Mouse (Mus musculus) fibroblast of lung, adult 2 months (primary cell): ENCODE data around the gene Zcchc17.

ENCODE experiments used
- DNase-seq: peaks from one replicate; pipeline ENCODE4 v3.0.0-alpha.2; 2011; ENCODE audit warnings: low read depth

Zcchc17 gene

DNA sequence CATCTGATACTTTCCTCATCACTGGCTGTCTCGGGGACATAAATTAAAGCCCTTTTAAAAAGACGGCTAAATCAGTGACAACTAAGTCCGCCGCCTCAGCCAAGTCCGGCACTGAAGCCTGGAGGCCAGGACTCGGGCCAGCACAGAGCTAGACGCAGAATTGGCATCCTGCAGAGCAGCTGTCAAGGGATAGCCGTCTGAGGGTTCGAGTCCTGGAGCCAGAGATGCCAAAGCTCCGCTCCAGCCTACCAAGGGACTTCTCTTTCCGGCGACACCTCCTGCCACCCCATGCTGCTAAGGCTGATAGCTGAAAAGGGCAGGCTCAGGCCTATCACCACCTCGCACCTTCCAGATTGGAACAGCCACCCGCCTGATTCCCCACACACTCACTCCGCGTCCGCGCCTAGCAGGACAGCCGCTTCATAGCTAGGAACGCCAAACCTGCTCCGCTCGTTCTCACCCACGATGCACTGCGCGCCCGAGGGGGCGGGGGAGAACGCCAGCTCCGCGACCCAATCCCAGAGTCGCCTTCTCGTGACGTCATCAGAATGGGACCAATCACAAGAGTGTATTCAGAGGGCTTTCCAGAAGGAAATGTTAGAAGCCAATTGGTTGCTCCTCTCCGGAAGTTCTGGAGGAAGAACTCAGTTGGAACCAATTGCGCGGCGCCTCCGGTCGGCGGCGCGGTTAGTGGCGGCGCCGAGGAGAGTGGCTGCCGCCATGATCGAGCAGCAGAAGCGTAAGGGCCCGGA is at the start of gene Zcchc17, which contains the start of gene Snrnp40:
Zcchc17 (minus strand) TSS at position 458 of the 752 bp plus-strand sequence.
Snrnp40 (plus strand) TSS at position 647 of the 752 bp plus-strand sequence.
- DNase-seq = peak; percentile 97

GRCm38 (mm10) chr4:130391265-130391664 is 31.5 kb upstream of the Zcchc17 start:
- no peak for DNase-seq

GRCm38 (mm10) chr4:130389927-130390326 is 30.2 kb upstream of the Zcchc17 start:
- DNase-seq = no peak

- DNase-seq = peak; percentile 61
Observed at GRCm38 (mm10) chr4:130389496-130389895, 29.8 kb upstream of the Zcchc17 start.

DNA sequence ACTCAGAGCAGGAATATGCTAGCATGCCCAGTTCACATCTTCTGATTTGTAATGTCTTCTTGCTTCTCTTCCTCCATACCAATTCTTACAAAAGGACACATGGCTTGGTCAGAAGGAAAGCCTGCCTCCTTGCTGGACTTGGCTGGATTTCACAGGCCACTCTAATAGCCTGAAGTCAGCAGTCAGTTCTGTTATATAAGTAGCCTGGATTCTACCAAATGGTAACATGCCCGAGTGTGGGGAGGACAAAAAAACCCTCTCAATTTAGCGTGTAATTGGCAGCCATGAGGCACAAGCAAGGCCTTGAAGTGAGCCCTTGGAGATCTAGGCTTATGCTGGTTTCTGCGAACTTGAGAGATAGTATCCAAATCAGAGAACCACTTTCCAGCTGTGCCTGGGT is 27.5 kb upstream of the Zcchc17 start:
- DNase-seq = no peak

DNA sequence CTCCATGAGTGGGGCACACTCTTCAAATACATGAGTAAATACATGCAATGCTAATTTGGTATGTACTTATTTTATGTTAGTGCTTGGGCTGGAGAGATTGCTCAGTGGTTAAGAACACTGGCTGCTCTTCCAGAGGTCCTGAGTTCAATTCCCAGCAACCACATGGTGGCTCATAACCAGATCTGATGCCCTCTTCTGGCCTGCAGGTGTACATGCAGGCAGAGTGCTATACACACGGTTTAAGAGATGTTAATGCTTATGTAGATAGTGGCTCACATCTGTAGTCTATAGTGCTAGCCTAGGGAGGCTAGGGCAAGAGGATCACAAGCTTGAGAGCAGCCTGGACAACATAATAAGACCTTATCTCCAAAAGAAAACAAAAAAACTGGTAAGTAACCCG is 20.7 kb upstream of the Zcchc17 start:
- DNase-seq = no peak

- DNase-seq = no peak
Observed at GRCm38 (mm10) chr4:130379181-130379580, 19.4 kb upstream of the Zcchc17 start.

DNA sequence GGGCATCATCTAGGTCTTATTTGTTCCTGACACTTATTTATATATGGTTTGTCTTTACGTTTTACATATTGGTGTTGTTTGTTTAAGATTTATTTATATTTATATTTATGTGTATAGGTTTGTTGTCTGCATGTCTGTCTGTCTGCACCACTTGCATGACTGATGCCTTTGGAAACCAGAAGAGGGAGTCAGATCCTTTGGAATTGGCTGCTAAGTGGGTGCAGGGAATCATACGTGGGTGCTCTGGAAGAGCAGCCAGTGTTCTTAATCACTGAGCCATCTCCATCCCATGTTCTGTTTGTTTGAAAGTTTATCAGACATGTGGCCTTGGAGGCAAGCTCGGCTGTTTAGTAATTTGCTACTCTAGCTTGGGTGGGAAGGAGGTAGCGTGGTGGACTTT is 17.8 kb upstream of the Zcchc17 start:
- DNase-seq = no peak

DNA sequence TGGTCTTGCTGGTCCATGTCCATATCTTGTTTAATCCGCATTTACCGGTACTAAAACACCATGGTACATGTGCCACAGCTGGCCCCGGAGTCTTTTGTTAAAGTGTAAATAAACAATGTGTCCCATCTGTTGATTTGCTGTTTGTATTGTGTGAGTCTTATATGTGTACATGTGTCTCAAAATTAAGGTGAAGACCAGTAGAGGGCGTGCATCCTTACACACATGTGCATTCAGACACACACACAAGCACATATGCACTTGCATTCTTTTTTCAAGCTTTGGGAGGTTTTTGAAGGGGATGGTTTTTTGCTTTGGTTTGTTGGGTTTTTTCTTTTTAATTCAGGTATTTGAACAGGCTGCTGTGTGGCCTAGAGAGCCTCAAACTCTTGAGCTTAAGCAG is 16.9 kb upstream of the Zcchc17 start:
- no peak for DNase-seq

GRCm38 (mm10) chr4:130360238-130360590 is 471 bp upstream of the Zcchc17 start:
- DNase-seq = no peak

- DNase-seq = no peak
Observed at GRCm38 (mm10) chr4:130357946-130358345, 1.8 kb downstream of the Zcchc17 start.

- DNase-seq = no peak
Observed at GRCm38 (mm10) chr4:130352588-130352987, 7.2 kb downstream of the Zcchc17 start.

DNA sequence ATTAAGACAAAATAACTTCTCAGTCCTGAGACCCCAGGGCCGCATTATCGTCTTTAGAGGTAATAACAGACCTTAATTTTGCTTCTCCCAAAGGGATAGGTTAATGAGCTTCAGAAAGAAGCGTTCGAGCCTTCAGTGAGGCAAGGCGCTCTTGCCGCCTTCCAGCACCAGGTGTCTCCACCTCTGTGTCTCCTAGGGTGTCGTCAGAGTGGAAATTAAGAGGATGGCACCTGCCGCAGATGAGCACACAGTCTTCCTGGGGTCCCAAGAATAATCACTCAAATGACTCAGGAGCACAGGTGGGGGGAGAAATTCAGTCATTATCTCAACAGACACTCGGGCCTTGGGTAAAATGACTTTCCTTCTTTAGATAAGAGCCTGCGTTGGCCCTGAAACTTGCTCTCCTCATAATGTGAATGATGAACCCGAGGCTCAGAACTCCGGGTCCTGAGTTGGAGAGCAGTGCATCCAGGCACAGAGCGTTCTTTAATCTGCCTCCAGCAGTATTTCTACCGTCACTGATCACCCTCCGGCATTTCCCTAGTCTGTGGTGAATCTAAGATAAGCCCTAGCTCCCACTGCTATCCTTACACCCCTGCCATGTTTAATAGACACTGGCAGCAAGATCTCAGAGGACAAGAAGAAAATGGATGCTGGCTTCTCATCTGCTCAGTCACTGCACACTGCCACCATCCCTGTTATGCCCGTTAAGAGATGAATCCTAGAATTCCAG is 8.9 kb downstream of the Zcchc17 start:
- DNase-seq = no peak

DNA sequence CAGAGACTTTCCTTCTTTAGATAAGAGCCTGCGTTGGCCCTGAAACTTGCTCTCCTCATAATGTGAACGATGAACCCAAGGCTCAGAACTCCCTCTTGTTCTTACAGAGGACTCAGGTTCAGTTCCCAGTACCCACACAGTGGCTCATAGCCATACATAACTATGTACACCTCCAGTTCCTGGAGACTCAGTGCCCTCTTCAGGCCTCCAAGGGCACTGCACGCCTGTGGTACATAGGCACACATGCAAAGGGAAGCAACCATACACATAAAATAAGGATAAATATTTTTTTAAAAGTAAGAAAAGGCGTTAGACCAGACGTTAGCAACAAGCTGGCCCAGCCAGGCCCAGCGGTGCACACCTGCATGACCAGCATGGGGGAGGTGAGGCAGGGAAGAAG is 10.1 kb downstream of the Zcchc17 start:
- no peak for DNase-seq

- peak; percentile 23 for DNase-seq
Observed at GRCm38 (mm10) chr4:130341691-130342090, 18.1 kb downstream of the Zcchc17 start.

DNA sequence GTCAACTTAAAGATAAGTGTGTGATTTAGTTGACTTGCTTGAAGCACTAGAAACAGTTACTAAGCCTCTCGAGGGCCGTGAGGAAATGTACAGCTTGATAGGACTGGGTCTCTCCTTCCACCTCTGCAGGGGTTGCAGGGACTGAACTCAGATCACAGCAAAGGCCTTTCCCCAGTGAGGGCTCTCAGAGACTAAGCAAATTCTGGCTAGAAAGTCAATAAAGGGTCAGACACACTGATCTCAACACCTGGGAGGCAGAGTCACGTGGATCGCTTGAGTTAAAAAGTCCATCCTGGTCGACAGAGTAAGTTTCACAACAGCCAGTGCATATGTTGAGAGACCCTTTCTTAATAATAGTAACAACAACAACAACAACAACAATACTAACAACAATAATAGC is 23.9 kb downstream of the Zcchc17 start:
- DNase-seq = no peak

- DNase-seq = no peak
Observed at GRCm38 (mm10) chr4:130327366-130327765, 32.4 kb downstream of the Zcchc17 start.

GRCm38 (mm10) chr4:130325446-130325845 is 34.3 kb downstream of the Zcchc17 start:
- no peak for DNase-seq

DNA sequence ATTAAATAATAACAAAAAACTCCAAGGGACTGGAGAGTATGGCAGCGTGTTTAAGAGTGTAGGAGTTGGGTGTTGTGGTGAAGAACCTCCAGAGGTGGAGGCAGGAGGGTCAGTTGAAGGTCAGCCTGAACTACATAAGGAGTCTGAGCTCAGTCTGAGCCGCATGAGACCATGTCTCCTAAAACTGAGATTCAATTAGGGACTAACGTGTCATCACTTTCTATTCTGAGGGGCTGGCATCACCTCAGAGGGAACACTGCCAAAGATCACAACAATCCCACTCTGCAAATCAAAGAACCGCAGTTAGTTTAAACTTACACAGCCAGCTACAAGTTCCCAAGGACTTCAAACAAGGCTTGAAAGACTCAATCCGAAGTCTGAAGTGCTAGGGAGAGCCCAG is 36.1 kb downstream of the Zcchc17 start:
- DNase-seq = no peak

GRCm38 (mm10) chr4:130323165-130323564 is 36.6 kb downstream of the Zcchc17 start:
- DNase-seq = no peak

DNA sequence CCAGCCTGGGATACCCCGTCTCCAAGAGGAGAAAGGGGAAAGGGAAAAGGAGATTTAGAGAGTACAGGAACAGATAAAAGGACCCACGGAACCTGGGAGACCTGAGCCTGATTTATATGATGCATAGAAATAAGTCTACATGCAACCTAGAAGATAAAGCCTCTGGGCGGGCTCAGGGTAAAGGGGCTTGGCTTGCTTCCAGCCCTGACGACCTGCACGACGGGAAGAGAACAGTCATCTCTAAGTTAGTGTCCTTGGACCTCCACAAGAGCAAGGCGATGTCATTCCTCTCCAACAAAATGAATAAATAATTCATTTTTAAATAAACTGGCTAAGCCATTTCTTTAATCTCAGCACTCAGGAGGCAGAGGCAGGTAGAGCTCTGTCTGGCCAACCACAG is 37.2 kb downstream of the Zcchc17 start:
- no peak for DNase-seq

DNA sequence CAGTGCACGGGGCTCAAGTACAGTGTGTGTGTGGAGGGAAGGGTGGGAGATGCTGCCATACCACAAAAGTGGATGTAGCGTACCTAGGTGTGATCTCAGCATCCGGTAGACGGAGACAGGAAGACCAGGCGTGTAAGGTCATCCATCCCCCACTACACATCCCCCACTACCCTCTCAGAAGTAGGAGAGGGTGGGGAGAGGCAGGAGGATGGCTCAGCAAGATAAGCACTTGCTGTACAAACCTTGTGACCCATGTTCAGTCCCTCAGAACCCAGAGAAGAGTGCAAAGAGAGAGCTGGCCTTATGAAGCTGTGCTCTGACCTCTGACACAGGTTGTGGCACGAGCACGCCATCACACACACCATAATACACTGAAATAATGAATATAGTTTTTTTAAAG is 38.1 kb downstream of the Zcchc17 start:
- no peak for DNase-seq

DNA sequence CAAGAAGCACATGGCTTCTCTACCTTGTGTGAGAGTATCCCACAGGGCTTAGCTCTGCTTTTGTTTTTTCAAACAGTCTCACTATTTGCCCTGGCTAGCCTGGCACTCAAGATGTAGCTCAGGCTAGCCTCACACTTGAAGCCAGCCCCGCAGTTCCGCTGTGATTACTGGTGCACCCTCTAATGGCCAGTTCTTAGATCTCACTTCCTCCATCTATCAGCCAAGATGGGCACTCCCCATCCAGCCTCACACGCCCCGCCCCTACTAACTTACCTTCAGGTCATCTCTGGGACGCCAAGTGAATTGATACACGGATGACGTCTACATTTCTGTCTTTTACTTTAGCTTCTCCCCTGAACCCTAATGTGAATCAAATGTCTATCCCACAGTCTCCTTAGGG is 40.2 kb downstream of the Zcchc17 start:
- no peak for DNase-seq

GRCm38 (mm10) chr4:130318122-130318521 is 41.6 kb downstream of the Zcchc17 start:
- DNase-seq = no peak
